Mouse (Mus musculus): ENCODE measurements around the gene Gm3594.
"Not testable (repeated sequence)": the region's sequence is repeated elsewhere in the genome, so short reads cannot be mapped to it uniquely, and the experiment has no call there.

- not testable (repeated sequence) for TF ChIP-seq CTCF (IDR thresholded peaks at IDR 0.05; ENCODE audit: extremely low read depth, insufficient read length, insufficient replicate concordance, low read depth, low read length); POLR2A (IDR thresholded peaks at IDR 0.05; ENCODE audit: low read depth, low read length)
Observed at GRCm38 (mm10) chr14:6426766-6427165, 17.6 kb downstream of the Gm3594 start.

All from small intestine, adult 2 months (tissue).